Mouse (Mus musculus) stomach, postnatal 0 days (tissue): Measurements from ENCODE around the gene 3830403N18Rik. TPM values are rescaled to one million over a fixed set of nuclear protein-coding genes. Genes with fewer than 3 reads are reported as not detected.
"Not testable (repeated sequence)": the region's sequence is repeated elsewhere in the genome, so short reads cannot be mapped to it uniquely, and the experiment has no call there.

ENCODE experiments used
- ATAC-seq: fragments of 200-750 bp; cut with Nextera tagmentation; 2 replicates; pipeline ENCODE4 v1.8.0; 2017; ENCODE audit not compliant: low FRiP score, low TSS enrichment
- DNase-seq: peaks from one replicate; pipeline ENCODE4 v3.0.0-alpha.2; 2016; ENCODE audit warnings: low spot score
- H3K27ac ChIP-seq: fragments of 300-500 bp; sonication (generic); replicated peaks from 2 replicates; pipeline ENCODE4 v1.5.1; 2014; ENCODE audit warnings: mild to moderate bottlenecking, control low read depth
- H3K27me3 ChIP-seq: fragments of 300-500 bp; sonication (generic); 2 replicates; pipeline ENCODE4 v1.6.1; 2014; ENCODE audit warnings: low read length; ENCODE audit not compliant: control insufficient read depth, insufficient read depth
- H3K36me3 ChIP-seq: fragments of 300-500 bp; sonication (generic); 2 replicates; pipeline ENCODE4 v1.6.1; 2014; ENCODE audit warnings: low read length, mixed read lengths; ENCODE audit not compliant: control insufficient read depth, insufficient read depth
- H3K4me1 ChIP-seq: fragments of 300-500 bp; sonication (generic); replicated peaks from 2 replicates; pipeline ENCODE4 v1.6.1; 2014; ENCODE audit warnings: antibody characterized with exemption; ENCODE audit not compliant: control insufficient read depth, insufficient read depth
- H3K4me2 ChIP-seq: fragments of 300-500 bp; sonication (generic); replicated peaks from 2 replicates; pipeline ENCODE4 v1.6.1; 2014; ENCODE audit warnings: low read depth, mild to moderate bottlenecking, control low read depth, moderate library complexity
- H3K4me3 ChIP-seq: fragments of 300-500 bp; sonication (generic); 2 replicates; pipeline ENCODE4 v1.5.1; 2014; ENCODE audit warnings: low read depth, low read length, control low read depth
- H3K9ac ChIP-seq: fragments of 300-500 bp; sonication (generic); 2 replicates; pipeline ENCODE4 v1.6.1; 2014; ENCODE audit warnings: mild to moderate bottlenecking, low read length, control low read depth, mixed read lengths
- H3K9me3 ChIP-seq: fragments of 300-500 bp; sonication (generic); 2 replicates; pipeline ENCODE4 v1.6.1; 2016; ENCODE audit warnings: low read length; ENCODE audit not compliant: control insufficient read depth
- CTCF ChIP-seq: IDR thresholded peaks from 2 replicates; pipeline ENCODE4 v1.5.1; 2016; ENCODE audit warnings: antibody characterized with exemption, low read depth, mild to moderate bottlenecking, moderate library complexity
- EP300 ChIP-seq: optimal IDR thresholded peaks from 2 replicates; pipeline ENCODE3; 2016; ENCODE audit warnings: antibody characterized with exemption
- WGBS: fragments of 180-500 bp; shearing (Covaris S2); extraction: QIAGEN DNeasy Blood & Tissue Kit; methylation state at CpG from one replicate; pipeline ENCODE4 v1.1.7; 2014; 5-methylcytosine and 5-hydroxymethylcytosine counted together
- polyA plus RNA-seq: library from polyadenylated mRNA; unstranded; fragments of >200 nt; fragmentation: Nextera tagmentation; extraction: Ambion mirVana; gene quantifications from 2 replicates; pipeline ENCODE4 v1.2.1, GENCODE M21; 2015

3830403N18Rik gene
- 1.2 and 2.1 TPM in 2 replicates for polyA plus RNA-seq

- not testable (repeated sequence) for H3K4me2 ChIP-seq, H3K27me3 ChIP-seq, DNase-seq, H3K9me3 ChIP-seq, ATAC-seq, H3K4me3 ChIP-seq, H3K9ac ChIP-seq, H3K4me1 ChIP-seq, H3K36me3 ChIP-seq, H3K27ac ChIP-seq
- WGBS: 75% methylated on average over 8 of the region's 15 CpGs
These were observed at the start of gene 3830403N18Rik for GRCm38 (mm10) chrX:56136336-56136909. Gene 3830403N18Rik, plus strand, starts transcription at chrX:56136572.

- ATAC-seq (no peak), DNase-seq (no peak)
- Histone ChIP-seq H3K4me3 (no peak overlapping the region), H3K9ac (no peak overlapping the region), H3K4me1 (no peaks in the 10 kb centered on the region), H3K27me3 (no peaks in the 10 kb centered on the region), H3K9me3 (no peaks in the 10 kb centered on the region), H3K36me3 (no peaks in the 10 kb centered on the region), H3K4me2 (no peak overlapping the region), H3K27ac (no peak overlapping the region)
- no peak for TF ChIP-seq CTCF
- TF ChIP-seq EP300: no peak
- 93% methylated on average over 2 of the region's 2 CpGs for WGBS
These were observed 15.0 kb downstream of the 3830403N18Rik start for GRCm38 (mm10) chrX:56151396-56151795.

- WGBS: no CpG with 5 or more reads among the region's 1 CpGs
- H3K4me2 ChIP-seq, H3K36me3 ChIP-seq, H3K9ac ChIP-seq, H3K4me3 ChIP-seq, ATAC-seq, H3K9me3 ChIP-seq, H3K27ac ChIP-seq, H3K4me1 ChIP-seq, DNase-seq, H3K27me3 ChIP-seq: not testable (repeated sequence)
These were observed 50.1 kb downstream of the 3830403N18Rik start for GRCm38 (mm10) chrX:56186449-56186848.

Other genes starting within 250 kb of the 3830403N18Rik start
- not detected in 2 replicates for gene Gm773, start 76.3 kb downstream of the 3830403N18Rik start, polyA plus RNA-seq
- gene Zfp449, start 209.8 kb downstream of the 3830403N18Rik start, polyA plus RNA-seq: 2.1 and 2.3 TPM in 2 replicates
- gene Smim10l2a, start 238.0 kb downstream of the 3830403N18Rik start, polyA plus RNA-seq: 2.1 and 2.5 TPM in 2 replicates